Mouse (Mus musculus) bone marrow, adult 2 months (tissue): ENCODE results near the gene Bag6.

ENCODE experiments used
- CTCF ChIP-seq: fragments of 200-500 bp; IDR thresholded peaks from 2 replicates; pipeline ENCODE4 v1.5.1; 2011; ENCODE audit warnings: low read length, control low read depth; ENCODE audit not compliant: control insufficient read depth, insufficient read depth
- POLR2A ChIP-seq: fragments of 200-500 bp; IDR thresholded peaks from 2 replicates; pipeline ENCODE4 v1.6.1; 2011; ENCODE audit warnings: low read depth, mild to moderate bottlenecking, control low read depth, low read length, borderline replicate concordance; ENCODE audit not compliant: control insufficient read depth

DNA sequence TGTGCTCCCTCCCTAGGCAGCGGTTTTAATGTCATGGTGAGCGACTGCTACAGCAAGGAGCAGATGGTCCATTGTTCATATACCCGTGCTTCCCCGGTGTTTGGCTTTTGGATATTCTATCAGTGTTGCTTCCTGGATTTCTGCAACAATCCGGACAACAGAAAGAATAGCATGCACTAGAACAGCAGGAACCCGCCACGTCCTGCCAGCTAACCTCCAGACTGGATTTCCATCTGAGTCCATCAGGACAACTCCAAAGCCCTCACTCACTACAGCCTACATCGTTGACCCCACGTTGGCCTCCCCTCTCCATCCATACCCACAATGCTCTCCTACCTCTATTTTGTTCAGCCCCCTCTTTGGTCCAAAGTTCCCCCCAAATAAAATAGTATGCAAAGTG is 23.2 kb upstream of the Bag6 start:
- no peak for TF ChIP-seq CTCF
- no peak for TF ChIP-seq POLR2A
